Mouse (Mus musculus) lung, postnatal 4 days (tissue): ENCODE data around the gene Gm21304.
"Not testable (repeated sequence)": the region's sequence is repeated elsewhere in the genome, so short reads cannot be mapped to it uniquely, and the experiment has no call there.

Experiments used
- DNase-seq, 2 experiments: peaks; one replicate each; pipeline ENCODE4 v3.0.0; 2021

Gene Gm21304

DNA sequence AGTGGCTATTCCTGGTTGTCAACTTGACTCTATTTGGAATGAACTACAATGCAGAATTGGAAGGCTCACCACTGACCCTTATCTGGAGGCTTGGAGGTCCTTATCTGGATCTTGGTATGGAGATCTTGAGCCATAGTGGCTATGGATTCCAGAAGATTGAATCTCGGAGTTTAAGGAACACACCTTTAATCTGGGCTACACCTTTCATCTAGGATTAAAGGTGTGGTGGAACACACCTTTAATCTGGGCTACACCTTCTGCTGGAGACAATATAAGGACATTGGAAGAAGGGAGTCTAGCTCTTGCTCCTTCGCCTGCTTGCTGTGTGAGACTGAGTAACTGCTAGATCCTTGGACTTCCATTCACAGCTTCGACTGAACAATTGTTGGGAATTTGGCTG lies at the start of gene Gm21304:
Gene Gm21304 (plus strand): TSS at position 301 of the 400 bp plus-strand sequence.
- DNase-seq, result not testable (repeated sequence)

DNA sequence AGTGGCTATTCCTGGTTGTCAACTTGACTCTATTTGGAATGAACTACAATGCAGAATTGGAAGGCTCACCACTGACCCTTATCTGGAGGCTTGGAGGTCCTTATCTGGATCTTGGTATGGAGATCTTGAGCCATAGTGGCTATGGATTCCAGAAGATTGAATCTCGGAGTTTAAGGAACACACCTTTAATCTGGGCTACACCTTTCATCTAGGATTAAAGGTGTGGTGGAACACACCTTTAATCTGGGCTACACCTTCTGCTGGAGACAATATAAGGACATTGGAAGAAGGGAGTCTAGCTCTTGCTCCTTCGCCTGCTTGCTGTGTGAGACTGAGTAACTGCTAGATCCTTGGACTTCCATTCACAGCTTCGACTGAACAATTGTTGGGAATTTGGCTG lies 25.6 kb upstream of the Gm21304 start, which contains the start of gene Gm21293:
Gene Gm21293 (plus strand): TSS at position 301 of the 400 bp plus-strand sequence.
- not testable (repeated sequence) for DNase-seq

DNA sequence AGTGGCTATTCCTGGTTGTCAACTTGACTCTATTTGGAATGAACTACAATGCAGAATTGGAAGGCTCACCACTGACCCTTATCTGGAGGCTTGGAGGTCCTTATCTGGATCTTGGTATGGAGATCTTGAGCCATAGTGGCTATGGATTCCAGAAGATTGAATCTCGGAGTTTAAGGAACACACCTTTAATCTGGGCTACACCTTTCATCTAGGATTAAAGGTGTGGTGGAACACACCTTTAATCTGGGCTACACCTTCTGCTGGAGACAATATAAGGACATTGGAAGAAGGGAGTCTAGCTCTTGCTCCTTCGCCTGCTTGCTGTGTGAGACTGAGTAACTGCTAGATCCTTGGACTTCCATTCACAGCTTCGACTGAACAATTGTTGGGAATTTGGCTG lies 17.1 kb upstream of the Gm21304 start, which contains the start of gene Gm6763:
Gene Gm6763 (plus strand): TSS at position 301 of the 400 bp plus-strand sequence.
- DNase-seq, result not testable (repeated sequence)

DNA sequence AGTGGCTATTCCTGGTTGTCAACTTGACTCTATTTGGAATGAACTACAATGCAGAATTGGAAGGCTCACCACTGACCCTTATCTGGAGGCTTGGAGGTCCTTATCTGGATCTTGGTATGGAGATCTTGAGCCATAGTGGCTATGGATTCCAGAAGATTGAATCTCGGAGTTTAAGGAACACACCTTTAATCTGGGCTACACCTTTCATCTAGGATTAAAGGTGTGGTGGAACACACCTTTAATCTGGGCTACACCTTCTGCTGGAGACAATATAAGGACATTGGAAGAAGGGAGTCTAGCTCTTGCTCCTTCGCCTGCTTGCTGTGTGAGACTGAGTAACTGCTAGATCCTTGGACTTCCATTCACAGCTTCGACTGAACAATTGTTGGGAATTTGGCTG lies 8.6 kb upstream of the Gm21304 start, which contains the start of gene Gm8764:
Gene Gm8764 (plus strand): TSS at position 301 of the 400 bp plus-strand sequence.
- not testable (repeated sequence) for DNase-seq

DNA sequence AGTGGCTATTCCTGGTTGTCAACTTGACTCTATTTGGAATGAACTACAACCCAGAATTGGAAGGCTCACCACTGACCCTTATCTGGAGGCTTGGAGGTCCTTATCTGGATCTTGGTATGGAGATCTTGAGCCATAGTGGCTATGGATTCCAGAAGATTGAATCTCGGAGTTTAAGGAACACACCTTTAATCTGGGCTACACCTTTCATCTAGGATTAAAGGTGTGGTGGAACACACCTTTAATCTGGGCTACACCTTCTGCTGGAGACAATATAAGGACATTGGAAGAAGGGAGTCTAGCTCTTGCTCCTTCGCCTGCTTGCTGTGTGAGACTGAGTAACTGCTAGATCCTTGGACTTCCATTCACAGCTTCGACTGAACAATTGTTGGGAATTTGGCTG lies 8.4 kb downstream of the Gm21304 start, which contains the start of gene Gm21312:
Gene Gm21312 (plus strand): TSS at position 301 of the 400 bp plus-strand sequence.
- not testable (repeated sequence) for DNase-seq

DNA sequence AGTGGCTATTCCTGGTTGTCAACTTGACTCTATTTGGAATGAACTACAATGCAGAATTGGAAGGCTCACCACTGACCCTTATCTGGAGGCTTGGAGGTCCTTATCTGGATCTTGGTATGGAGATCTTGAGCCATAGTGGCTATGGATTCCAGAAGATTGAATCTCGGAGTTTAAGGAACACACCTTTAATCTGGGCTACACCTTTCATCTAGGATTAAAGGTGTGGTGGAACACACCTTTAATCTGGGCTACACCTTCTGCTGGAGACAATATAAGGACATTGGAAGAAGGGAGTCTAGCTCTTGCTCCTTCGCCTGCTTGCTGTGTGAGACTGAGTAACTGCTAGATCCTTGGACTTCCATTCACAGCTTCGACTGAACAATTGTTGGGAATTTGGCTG lies 16.9 kb downstream of the Gm21304 start, which contains the start of gene Gm20765:
Gene Gm20765 (plus strand): TSS at position 301 of the 400 bp plus-strand sequence.
- not testable (repeated sequence) for DNase-seq

DNA sequence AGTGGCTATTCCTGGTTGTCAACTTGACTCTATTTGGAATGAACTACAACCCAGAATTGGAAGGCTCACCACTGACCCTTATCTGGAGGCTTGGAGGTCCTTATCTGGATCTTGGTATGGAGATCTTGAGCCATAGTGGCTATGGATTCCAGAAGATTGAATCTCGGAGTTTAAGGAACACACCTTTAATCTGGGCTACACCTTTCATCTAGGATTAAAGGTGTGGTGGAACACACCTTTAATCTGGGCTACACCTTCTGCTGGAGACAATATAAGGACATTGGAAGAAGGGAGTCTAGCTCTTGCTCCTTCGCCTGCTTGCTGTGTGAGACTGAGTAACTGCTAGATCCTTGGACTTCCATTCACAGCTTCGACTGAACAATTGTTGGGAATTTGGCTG lies 25.4 kb downstream of the Gm21304 start, which contains the start of gene Gm4340:
Gene Gm4340 (plus strand): TSS at position 301 of the 400 bp plus-strand sequence.
- DNase-seq, result not testable (repeated sequence)

DNA sequence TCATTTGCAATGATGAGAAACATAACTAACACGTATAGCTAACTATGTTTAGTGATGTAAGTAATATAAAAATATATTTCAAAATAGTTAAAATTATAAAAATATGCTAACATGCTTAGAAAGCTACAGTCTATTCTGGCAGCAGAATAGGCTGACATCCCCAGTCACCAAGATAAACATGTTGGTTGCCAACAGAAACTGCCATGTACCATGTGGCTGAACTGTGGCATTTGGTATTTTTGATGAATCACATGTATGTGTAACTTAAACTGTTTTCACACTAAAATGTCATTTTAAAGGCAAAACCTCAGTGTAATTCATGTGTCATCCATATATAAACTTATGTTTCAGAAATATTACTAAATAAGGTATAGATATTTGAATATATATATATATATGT lies 41.3 kb downstream of the Gm21304 start:
- DNase-seq, result no peak

DNA sequence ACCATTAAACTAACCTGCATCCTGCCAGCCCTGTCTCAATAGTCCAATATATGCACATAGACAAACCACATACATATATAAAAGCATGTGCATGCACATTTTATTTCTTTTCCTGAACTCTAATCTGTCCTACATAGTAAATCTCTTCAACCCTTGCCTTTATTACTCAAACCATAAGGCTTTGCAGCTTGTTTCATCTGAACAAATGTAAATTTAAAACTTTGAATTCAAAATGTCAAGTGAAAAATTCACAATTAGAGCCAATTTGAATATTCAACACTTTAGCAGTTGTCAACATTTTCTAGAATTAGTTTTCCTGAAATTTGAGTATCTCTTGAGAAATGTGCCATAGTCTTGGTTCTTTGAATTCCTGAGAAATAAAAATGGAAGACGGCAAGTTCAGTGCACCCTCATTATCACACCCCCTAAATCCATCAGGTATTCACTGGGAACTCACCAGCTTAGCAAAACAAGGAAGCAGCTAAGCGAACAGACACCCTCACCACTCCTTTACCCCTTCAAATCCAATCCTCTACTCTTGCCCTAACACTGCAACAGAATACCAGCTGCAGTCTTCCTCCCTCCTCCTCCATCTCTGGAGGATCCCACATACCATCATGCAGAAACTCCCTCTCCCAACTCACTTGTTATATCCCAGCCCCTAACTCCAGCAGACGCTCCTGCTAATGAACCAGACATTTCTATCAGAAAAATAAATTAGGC lies 42.1 kb downstream of the Gm21304 start:
- DNase-seq, result no peak

DNA sequence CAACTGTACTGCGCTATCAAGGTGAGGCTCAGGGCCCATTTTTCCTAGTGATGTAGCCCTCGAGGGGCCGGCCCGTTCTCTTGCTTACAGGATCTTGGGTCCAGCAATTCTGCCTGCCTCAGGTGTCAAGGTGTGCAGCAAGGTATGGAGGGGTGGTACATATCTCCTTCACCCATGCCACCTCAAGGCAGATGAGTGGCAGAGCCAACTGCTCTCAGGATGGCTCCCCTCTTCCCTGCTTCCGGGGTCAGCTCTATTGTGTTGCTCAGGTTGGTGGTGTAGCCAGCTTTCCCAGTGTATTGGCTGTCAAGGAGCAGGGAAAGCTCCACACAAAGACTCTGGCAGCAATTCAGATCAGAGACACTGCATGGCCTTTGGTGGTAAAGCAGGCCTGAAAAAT lies 46.2 kb downstream of the Gm21304 start:
- peak in 1 of 2 experiments; percentile 11 for DNase-seq
